Mouse (Mus musculus) embryonic facial prominence, embryonic 11.5 days (tissue): ENCODE results near the gene Madcam1. TPM values are rescaled to one million over a fixed set of nuclear protein-coding genes. Genes with fewer than 3 reads are reported as not detected.

Experiments
- ATAC-seq: fragments of 200-750 bp; cut with Nextera tagmentation; replicated peaks from 2 replicates; pipeline ENCODE4 v1.8.0; 2017; ENCODE audit warnings: low read depth; ENCODE audit not compliant: insufficient number of reproducible peaks, low FRiP score, low TSS enrichment
- DNase-seq: peaks from one replicate; pipeline ENCODE4 v3.0.0-alpha.2; 2015; ENCODE audit warnings: low spot score
- H3K27ac ChIP-seq: fragments of 300-500 bp; sonication (generic); replicated peaks from 2 replicates; pipeline ENCODE4 v1.5.1; 2014; ENCODE audit warnings: mild to moderate bottlenecking, low read depth, low read length, control low read depth
- H3K27me3 ChIP-seq: fragments of 300-500 bp; sonication (generic); 2 replicates; pipeline ENCODE4 v1.6.1; 2014; ENCODE audit warnings: mild to moderate bottlenecking, low read length, moderate library complexity, mixed read lengths; ENCODE audit not compliant: control insufficient read depth, insufficient read depth
- H3K36me3 ChIP-seq: fragments of 300-500 bp; sonication (generic); replicated peaks from 2 replicates; pipeline ENCODE4 v1.6.1; 2014; ENCODE audit warnings: low read depth, mild to moderate bottlenecking, low read length, moderate library complexity, mixed read lengths; ENCODE audit not compliant: control insufficient read depth, insufficient read depth
- H3K4me1 ChIP-seq: fragments of 300-500 bp; sonication (generic); 2 replicates; pipeline ENCODE4 v1.6.1; 2014; ENCODE audit warnings: low read length, mixed read lengths; ENCODE audit not compliant: control insufficient read depth, insufficient read depth
- H3K4me2 ChIP-seq: fragments of 300-500 bp; sonication (generic); 2 replicates; pipeline ENCODE4 v1.6.1; 2014; ENCODE audit warnings: low read depth, mild to moderate bottlenecking, control low read depth, low read length, moderate library complexity
- H3K4me3 ChIP-seq: fragments of 300-500 bp; sonication (generic); 2 replicates; pipeline ENCODE4 v1.5.1; 2014; ENCODE audit warnings: low read depth, low read length, control low read depth
- H3K9ac ChIP-seq: fragments of 300-500 bp; sonication (generic); replicated peaks from 2 replicates; pipeline ENCODE4 v1.6.1; 2014; ENCODE audit warnings: mild to moderate bottlenecking, control low read depth, low read length
- H3K9me3 ChIP-seq: fragments of 300-500 bp; sonication (generic); replicated peaks from 2 replicates; pipeline ENCODE4 v1.6.1; 2016; ENCODE audit warnings: mild to moderate bottlenecking, low read length, inconsistent platforms, mixed read lengths; ENCODE audit not compliant: control insufficient read depth
- WGBS: fragments of 180-500 bp; shearing (Covaris S2); extraction: QIAGEN DNeasy Blood & Tissue Kit; methylation state at CpG from one replicate; pipeline ENCODE4 v1.1.7; 2014; 5-methylcytosine and 5-hydroxymethylcytosine counted together
- polyA plus RNA-seq: library from polyadenylated mRNA; unstranded; fragments of >200 nt; fragmentation: Nextera tagmentation; extraction: Ambion mirVana; gene quantifications from 2 replicates; pipeline ENCODE4 v1.2.1, GENCODE M21; 2014

The Madcam1 gene
- polyA plus RNA-seq = 3.9 and 5.5 TPM in 2 replicates

DNA sequence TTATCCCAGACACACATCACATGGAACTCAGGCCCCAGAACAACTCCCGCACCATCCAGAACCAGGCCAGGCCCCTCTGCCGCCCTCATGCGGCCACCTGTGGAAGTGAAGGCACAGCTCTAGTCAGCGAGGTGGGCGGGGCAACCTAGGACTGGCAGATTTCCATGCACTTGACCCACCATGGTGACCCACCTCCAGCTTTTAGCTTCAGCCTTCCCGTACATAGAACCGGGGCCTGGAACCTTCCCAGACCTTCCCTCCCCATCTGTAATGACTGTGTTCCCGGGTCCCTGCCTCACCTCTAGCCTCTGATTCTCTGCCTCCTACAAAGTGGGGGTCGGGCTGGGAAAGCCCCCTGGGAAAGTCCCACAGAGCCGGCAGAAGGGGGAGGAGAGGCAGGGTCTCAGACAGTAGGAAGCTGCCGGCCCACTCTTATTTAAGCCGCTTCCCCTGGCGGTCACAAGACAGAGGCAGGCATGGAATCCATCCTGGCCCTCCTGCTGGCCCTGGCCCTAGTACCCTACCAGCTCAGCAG lies at the start of gene Madcam1:
TSS of gene Madcam1 (plus strand) at position 429 of the 535 bp plus-strand sequence.
- Histone ChIP-seq H3K9me3 (no peaks in the 10 kb centered on the region), H3K4me2 (no peak within 1 kb of the TSS; the same call in 1 of the 2 replicates), H3K36me3 (no peaks in the 10 kb centered on the region), H3K4me1 (no peaks in the 10 kb centered on the region), H3K27ac (no peak within 1 kb of the TSS), H3K27me3 (no peaks in the 10 kb centered on the region), H3K4me3 (no peak within 1 kb of the TSS), H3K9ac (no peak within 1 kb of the TSS)
- 11% methylated on average over 13 of the region's 13 CpGs for WGBS
- ATAC-seq = no peak; the same call in 1 of the 2 replicates
- peak; percentile 84 for DNase-seq

DNA sequence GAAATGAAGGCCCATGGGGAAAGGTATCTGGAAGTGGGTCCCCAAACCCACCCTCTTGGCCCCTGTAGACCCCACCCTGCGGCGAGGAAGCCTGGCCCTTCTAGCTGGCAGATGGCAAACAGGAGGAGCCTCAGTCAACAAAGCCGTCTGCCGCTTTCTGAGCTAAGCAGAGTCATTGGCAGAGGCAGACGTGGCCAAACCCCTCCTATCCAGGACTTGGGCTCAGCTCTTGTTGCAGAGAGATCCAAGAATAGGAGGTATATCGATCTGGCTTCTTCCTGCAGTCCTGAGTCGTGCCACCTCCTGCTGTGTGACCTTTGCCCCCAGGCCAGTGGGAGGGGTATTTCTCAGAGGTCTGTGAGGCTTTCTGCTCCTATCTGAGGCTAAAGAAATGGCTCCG lies 48.5 kb upstream of the Madcam1 start:
- no peak overlapping the region for H3K9ac ChIP-seq
- no peak overlapping the region for H3K27ac ChIP-seq

GRCm38 (mm10) chr10:79616376-79616775 lies 48.0 kb upstream of the Madcam1 start:
- Histone ChIP-seq H3K4me1 (peaks cover 4% of the 10 kb centered on the region; the same call in 1 of the 2 replicates), H3K9ac (no peak overlapping the region), H3K27me3 (peaks cover 22% of the 10 kb centered on the region), H3K9me3 (no peaks in the 10 kb centered on the region), H3K27ac (no peak overlapping the region), H3K4me3 (no peak overlapping the region), H3K36me3 (no peaks in the 10 kb centered on the region), H3K4me2 (no peak overlapping the region)
- ATAC-seq (no peak), DNase-seq (no peak)
- 83% methylated on average over 5 of the region's 5 CpGs for WGBS

More for the DNA sequence above, 48.5 kb upstream of the Madcam1 start:
- peaks cover 26% of the 10 kb centered on the region for H3K27me3 ChIP-seq
- no peaks in the 10 kb centered on the region for H3K9me3 ChIP-seq
- H3K36me3 ChIP-seq = no peaks in the 10 kb centered on the region
- H3K4me3 ChIP-seq = no peak overlapping the region
- DNase-seq (no peak), ATAC-seq (no peak)
- H3K4me1 ChIP-seq = peaks cover 4% of the 10 kb centered on the region; the same call in 1 of the 2 replicates
- WGBS = 9% methylated on average over 8 of the region's 8 CpGs
- H3K4me2 ChIP-seq = no peak overlapping the region

DNA sequence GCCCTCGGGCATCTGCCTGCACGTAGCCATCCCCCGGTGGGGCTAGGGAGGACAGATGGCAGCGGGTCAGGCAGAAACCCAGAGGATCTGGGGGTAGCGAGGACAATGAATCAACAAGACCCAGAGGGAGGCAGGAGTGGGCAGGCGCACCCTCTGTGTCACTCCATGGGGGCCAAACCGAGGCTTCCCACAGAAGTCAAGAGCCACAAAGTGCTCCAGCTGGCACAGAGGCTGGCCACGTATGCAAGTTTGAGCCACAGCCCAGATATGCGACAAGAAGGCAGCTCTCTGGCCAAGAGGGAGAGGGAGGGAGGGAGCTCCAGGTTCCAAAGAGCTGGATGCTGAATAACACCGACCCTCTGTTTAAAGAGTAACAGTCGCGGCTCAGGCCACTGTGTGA lies 40.4 kb upstream of the Madcam1 start:
- H3K27me3 ChIP-seq = no peaks in the 10 kb centered on the region
- 74% methylated on average over 12 of the region's 12 CpGs for WGBS
- H3K4me2 ChIP-seq = no peak overlapping the region
- no peaks in the 10 kb centered on the region for H3K36me3 ChIP-seq
- ATAC-seq (no peak), DNase-seq (no peak)
- no peak overlapping the region for H3K27ac ChIP-seq
- no peaks in the 10 kb centered on the region for H3K9me3 ChIP-seq
- no peak overlapping the region for H3K4me3 ChIP-seq
- no peak overlapping the region for H3K9ac ChIP-seq
- H3K4me1 ChIP-seq = no peaks in the 10 kb centered on the region

DNA sequence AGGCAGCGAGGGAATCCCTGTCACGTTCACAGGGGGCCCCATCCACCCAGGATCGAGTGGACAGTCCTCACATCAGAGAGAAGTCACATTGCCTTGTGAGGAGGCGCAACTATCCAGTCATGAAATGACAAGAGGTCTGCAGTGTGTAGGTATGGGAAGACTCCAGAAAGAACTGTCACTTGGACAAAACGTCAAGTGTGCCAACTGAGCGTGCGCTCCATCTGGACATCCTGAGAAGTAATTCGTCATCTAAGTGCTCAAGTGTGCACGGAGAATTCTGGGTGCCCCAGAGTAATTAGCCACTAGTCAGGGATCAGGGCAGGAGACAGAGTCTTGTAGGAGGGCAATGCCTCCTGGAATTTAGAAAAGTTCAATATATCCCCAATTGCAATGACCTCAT lies 39.0 kb upstream of the Madcam1 start:
- no peak overlapping the region for H3K4me3 ChIP-seq
- H3K9me3 ChIP-seq = no peaks in the 10 kb centered on the region
- no peaks in the 10 kb centered on the region for H3K4me1 ChIP-seq
- 75% methylated on average over 9 of the region's 9 CpGs for WGBS
- DNase-seq (no peak), ATAC-seq (no peak)
- no peaks in the 10 kb centered on the region for H3K36me3 ChIP-seq
- H3K27me3 ChIP-seq = no peaks in the 10 kb centered on the region
- no peak overlapping the region for H3K4me2 ChIP-seq
- H3K27ac ChIP-seq = no peak overlapping the region
- no peak overlapping the region for H3K9ac ChIP-seq

GRCm38 (mm10) chr10:79626156-79626555 lies 38.2 kb upstream of the Madcam1 start:
- Histone ChIP-seq H3K4me2 (no peak overlapping the region), H3K36me3 (no peaks in the 10 kb centered on the region), H3K9ac (no peak overlapping the region), H3K27ac (no peak overlapping the region), H3K27me3 (no peaks in the 10 kb centered on the region), H3K9me3 (no peaks in the 10 kb centered on the region), H3K4me1 (no peaks in the 10 kb centered on the region), H3K4me3 (no peak overlapping the region)
- ATAC-seq (no peak), DNase-seq (no peak)
- 88% methylated on average over 10 of the region's 10 CpGs for WGBS

- Histone ChIP-seq H3K27me3 (no peaks in the 10 kb centered on the region), H3K27ac (no peak overlapping the region), H3K36me3 (no peaks in the 10 kb centered on the region), H3K9ac (no peak overlapping the region), H3K4me2 (no peak overlapping the region), H3K4me1 (no peaks in the 10 kb centered on the region), H3K4me3 (no peak overlapping the region), H3K9me3 (no peaks in the 10 kb centered on the region)
- ATAC-seq = no peak
- 85% methylated on average over 5 of the region's 5 CpGs for WGBS
- DNase-seq = no peak
Measured at GRCm38 (mm10) chr10:79628377-79628776, 36.0 kb upstream of the Madcam1 start.

DNA sequence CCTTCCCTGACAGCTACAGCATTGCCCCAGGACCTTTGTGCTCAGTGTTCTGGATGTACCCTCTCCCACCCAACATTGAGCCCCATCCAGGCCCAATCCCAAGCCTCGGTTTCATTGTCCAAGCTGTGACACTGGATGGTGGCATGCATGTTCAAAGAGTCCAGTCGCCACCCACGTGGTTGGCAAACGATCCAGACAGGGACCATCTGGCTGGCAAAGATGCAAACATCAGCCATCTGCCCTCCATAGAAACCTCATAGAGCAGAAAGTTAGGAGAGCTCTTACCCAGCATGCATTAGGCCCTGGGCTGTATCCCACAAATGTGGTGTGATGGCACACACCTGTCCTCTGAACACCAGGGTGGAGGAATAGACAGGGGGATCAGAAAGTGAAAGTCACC lies 32.9 kb upstream of the Madcam1 start:
- Histone ChIP-seq H3K4me3 (no peak overlapping the region), H3K4me2 (no peak overlapping the region)

More for the DNA sequence above, 32.9 kb upstream of the Madcam1 start:
- WGBS = 81% methylated on average over 4 of the region's 4 CpGs
- Histone ChIP-seq H3K4me1 (no peaks in the 10 kb centered on the region), H3K27me3 (no peaks in the 10 kb centered on the region), H3K27ac (no peak overlapping the region), H3K36me3 (no peaks in the 10 kb centered on the region), H3K9ac (no peak overlapping the region), H3K9me3 (no peaks in the 10 kb centered on the region)
- ATAC-seq (no peak), DNase-seq (no peak)
